Mouse (Mus musculus): ENCODE results near the gene Gm28897.
"Not testable (repeated sequence)": the region's sequence is repeated elsewhere in the genome, so short reads cannot be mapped to it uniquely, and the experiment has no call there.

The Gm28897 gene

GRCm38 (mm10) chrY:80926695-80927094 lies at the start of gene Gm28897:
Gm28897 (plus strand) TSS chrY:80926995.
- not testable (repeated sequence) for DNase-seq (ENCODE audit: low read depth)
